Mouse (Mus musculus) NIH3T3 (cell line): ENCODE measurements around the gene Gm26620.

Experiments used
- DNase-seq: peaks from one replicate; pipeline ENCODE4 v3.0.0-alpha.2; 2012; ENCODE audit warnings: low read depth

Gm26620 gene

GRCm38 (mm10) chr1:170884978-170885561, at the start of gene Gm26620, which contains the start of gene Dusp12:
Gm26620 (plus strand) TSS chr1:170885065.
Dusp12 (minus strand) TSS chr1:170885540.
- peak; percentile 95 for DNase-seq

- peak; percentile 77 for DNase-seq
Observed at GRCm38 (mm10) chr1:170839685-170840084, 45.2 kb upstream of the Gm26620 start.

GRCm38 (mm10) chr1:170844380-170844779, 40.5 kb upstream of the Gm26620 start:
- DNase-seq: no peak

- DNase-seq: peak; percentile 38
Observed at GRCm38 (mm10) chr1:170845448-170846307, 39.2 kb upstream of the Gm26620 start.

- DNase-seq: no peak
Observed at GRCm38 (mm10) chr1:170850007-170850406, 34.9 kb upstream of the Gm26620 start.

GRCm38 (mm10) chr1:170850637-170851624, 33.9 kb upstream of the Gm26620 start:
- no peak for DNase-seq

- peak; percentile 71 for DNase-seq
Observed at GRCm38 (mm10) chr1:170853604-170854003, 31.3 kb upstream of the Gm26620 start.

- no peak for DNase-seq
Observed at GRCm38 (mm10) chr1:170855056-170855760, 29.7 kb upstream of the Gm26620 start.

- DNase-seq: no peak
Observed at GRCm38 (mm10) chr1:170857369-170857768, 27.5 kb upstream of the Gm26620 start.

GRCm38 (mm10) chr1:170858872-170859271, 26.0 kb upstream of the Gm26620 start:
- DNase-seq: no peak

GRCm38 (mm10) chr1:170861671-170862434, 23.0 kb upstream of the Gm26620 start:
- no peak for DNase-seq

- no peak for DNase-seq
Observed at GRCm38 (mm10) chr1:170862435-170862717, 22.5 kb upstream of the Gm26620 start.

- DNase-seq: no peak
Observed at GRCm38 (mm10) chr1:170863033-170863432, 21.8 kb upstream of the Gm26620 start.

GRCm38 (mm10) chr1:170864234-170864633, 20.6 kb upstream of the Gm26620 start:
- DNase-seq: no peak

GRCm38 (mm10) chr1:170864754-170865153, 20.1 kb upstream of the Gm26620 start:
- DNase-seq: no peak

GRCm38 (mm10) chr1:170865406-170865805, 19.5 kb upstream of the Gm26620 start:
- DNase-seq: no peak

- DNase-seq: peak; percentile 74
Observed at GRCm38 (mm10) chr1:170866992-170867690, 17.7 kb upstream of the Gm26620 start.

GRCm38 (mm10) chr1:170867691-170868105, 17.2 kb upstream of the Gm26620 start, which contains the start of gene Atf6:
Atf6 (minus strand) TSS chr1:170867771.
- peak; percentile 98 for DNase-seq

- DNase-seq: peak; percentile 83
Observed at GRCm38 (mm10) chr1:170868107-170868904, 16.6 kb upstream of the Gm26620 start.
